Mouse (Mus musculus): Measurements from ENCODE around the gene Akap8. TPM values are rescaled to one million over a fixed set of nuclear protein-coding genes. Genes with fewer than 3 reads are reported as not detected.

The Akap8 gene
- total RNA-seq, 2 experiments from 2014 or later = 29.3 to 30.5 TPM

- intact Hi-C loops (cut with DNase I; ENCODE audit: low total_unique reads) = loop anchor here (5.0 kb wide), 1 partner anchor 142 kb away; no protein-coding TSS in a partner anchor
- peak; percentile 94 for DNase-seq
These were observed 29.4 kb upstream of the Akap8 start, which contains the start of gene Akap8l for GRCm38 (mm10) chr17:32350382-32350983. Gene Akap8l (minus strand): TSS chr17:32350607.

- DNase-seq = no peak
- intact Hi-C loops (cut with DNase I; ENCODE audit: low total_unique reads) = loop anchor here (5.0 kb wide), 2 partner anchors 82 to 142 kb away; no protein-coding TSS in a partner anchor
These were observed 28.9 kb upstream of the Akap8 start for GRCm38 (mm10) chr17:32349851-32350381.

- intact Hi-C loops (cut with DNase I; ENCODE audit: low total_unique reads) = loop anchor here (5.0 kb wide), 1 partner anchor 83 kb away; no protein-coding TSS in a partner anchor
These were observed 28.1 kb upstream of the Akap8 start for GRCm38 (mm10) chr17:32349037-32349732.

GRCm38 (mm10) chr17:32348406-32348805, 27.4 kb upstream of the Akap8 start:
- intact Hi-C loops (cut with DNase I; ENCODE audit: low total_unique reads) = loop anchor here (5.0 kb wide), 1 partner anchor 84 kb away; no protein-coding TSS in a partner anchor

More at GRCm38 (mm10) chr17:32349037-32349732, 28.1 kb upstream of the Akap8 start:
- no peak for DNase-seq

GRCm38 (mm10) chr17:32341102-32341501, 20.1 kb upstream of the Akap8 start:
- no peak for DNase-seq
- intact Hi-C loops (cut with DNase I; ENCODE audit: low total_unique reads) = no loop called here

More at GRCm38 (mm10) chr17:32348406-32348805, 27.4 kb upstream of the Akap8 start:
- DNase-seq = no peak

- intact Hi-C loops (cut with DNase I; ENCODE audit: low total_unique reads) = no loop called here
- no peak for DNase-seq
These were observed 19.1 kb upstream of the Akap8 start for GRCm38 (mm10) chr17:32340110-32340509.

GRCm38 (mm10) chr17:32335869-32336268, 14.8 kb upstream of the Akap8 start:
- intact Hi-C loops (cut with DNase I; ENCODE audit: low total_unique reads) = no loop called here
- no peak for DNase-seq

- intact Hi-C loops (cut with DNase I; ENCODE audit: low total_unique reads) = no loop called here
- DNase-seq = no peak
These were observed 13.9 kb upstream of the Akap8 start for GRCm38 (mm10) chr17:32334921-32335320.

GRCm38 (mm10) chr17:32333675-32334303, 12.8 kb upstream of the Akap8 start:
- intact Hi-C loops (cut with DNase I; ENCODE audit: low total_unique reads) = no loop called here
- no peak for DNase-seq

GRCm38 (mm10) chr17:32327501-32327900, 6.5 kb upstream of the Akap8 start:
- DNase-seq = no peak
- intact Hi-C loops (cut with DNase I; ENCODE audit: low total_unique reads) = no loop called here

GRCm38 (mm10) chr17:32322809-32323208, 1.8 kb upstream of the Akap8 start:
- DNase-seq = no peak
- intact Hi-C loops (cut with DNase I; ENCODE audit: low total_unique reads) = no loop called here

GRCm38 (mm10) chr17:32321836-32322235, 798 bp upstream of the Akap8 start:
- no peak for DNase-seq
- intact Hi-C loops (cut with DNase I; ENCODE audit: low total_unique reads) = no loop called here

GRCm38 (mm10) chr17:32321390-32321734, 324 bp upstream of the Akap8 start:
- no peak for DNase-seq

GRCm38 (mm10) chr17:32319950-32320349, 1.1 kb downstream of the Akap8 start:
- intact Hi-C loops (cut with DNase I; ENCODE audit: low total_unique reads) = no loop called here
- DNase-seq = no peak

More at GRCm38 (mm10) chr17:32321390-32321734, 324 bp upstream of the Akap8 start:
- intact Hi-C loops (cut with DNase I; ENCODE audit: low total_unique reads) = no loop called here

- intact Hi-C loops (cut with DNase I; ENCODE audit: low total_unique reads) = no loop called here
These were observed 3.3 kb downstream of the Akap8 start for GRCm38 (mm10) chr17:32317708-32318107.

GRCm38 (mm10) chr17:32317032-32317431, 4.0 kb downstream of the Akap8 start:
- no peak for DNase-seq
- intact Hi-C loops (cut with DNase I; ENCODE audit: low total_unique reads) = no loop called here

More at GRCm38 (mm10) chr17:32317708-32318107, 3.3 kb downstream of the Akap8 start:
- no peak for DNase-seq

GRCm38 (mm10) chr17:32315560-32315959, 5.5 kb downstream of the Akap8 start:
- intact Hi-C loops (cut with DNase I; ENCODE audit: low total_unique reads) = no loop called here

GRCm38 (mm10) chr17:32313892-32314291, 7.1 kb downstream of the Akap8 start:
- intact Hi-C loops (cut with DNase I; ENCODE audit: low total_unique reads) = no loop called here
- DNase-seq = no peak

More at GRCm38 (mm10) chr17:32315560-32315959, 5.5 kb downstream of the Akap8 start:
- no peak for DNase-seq

GRCm38 (mm10) chr17:32312801-32313200, 8.2 kb downstream of the Akap8 start:
- DNase-seq = no peak
- intact Hi-C loops (cut with DNase I; ENCODE audit: low total_unique reads) = no loop called here

- intact Hi-C loops (cut with DNase I; ENCODE audit: low total_unique reads) = loop anchor here (10.0 kb wide), 1 partner anchor 73 kb away; no protein-coding TSS in a partner anchor
- DNase-seq = no peak
These were observed 13.1 kb downstream of the Akap8 start for GRCm38 (mm10) chr17:32307963-32308362.
